Mouse (Mus musculus) liver, embryonic 14.5 days (tissue): ENCODE measurements around the gene Lrrc8a.

ENCODE experiments used
- CTCF ChIP-seq: IDR thresholded peaks from 2 replicates; pipeline ENCODE4 v1.5.1; 2016; ENCODE audit warnings: antibody characterized with exemption, low read depth, control low read depth
- EP300 ChIP-seq: IDR thresholded peaks from 2 replicates; pipeline ENCODE4 v1.6.1; 2016; ENCODE audit warnings: antibody characterized with exemption, low read depth

GRCm38 (mm10) chr2:30240267-30240666 lies 2.8 kb downstream of the Lrrc8a start, which contains the start of gene Gm28035:
- no peak for TF ChIP-seq CTCF
- no peak for TF ChIP-seq EP300
